Mouse (Mus musculus) spleen, adult 18-20 months (tissue): ENCODE data around the gene Gm3676.
"Not testable (repeated sequence)": the region's sequence is repeated elsewhere in the genome, so short reads cannot be mapped to it uniquely, and the experiment has no call there.

ENCODE experiments used
- DNase-seq, 2 experiments: peaks; one replicate each; pipeline ENCODE4 v3.0.0; 2022; ENCODE audit warnings: mixed read lengths in 2 of 2

Gm3676 gene

GRCm38 (mm10) chr14:41646387-41646786, at the start of gene Gm3676:
Gene Gm3676, minus strand, starts transcription at chr14:41646487.
- DNase-seq: not testable (repeated sequence)

- DNase-seq: not testable (repeated sequence)
Observed at GRCm38 (mm10) chr14:41648176-41648575, 1.9 kb upstream of the Gm3676 start.

- not testable (repeated sequence) for DNase-seq
Observed at GRCm38 (mm10) chr14:41630144-41630543, 16.1 kb downstream of the Gm3676 start.

- DNase-seq: not testable (repeated sequence)
Observed at GRCm38 (mm10) chr14:41624512-41624911, 21.8 kb downstream of the Gm3676 start, which contains the start of gene Gm3072. Gene Gm3072, minus strand, starts transcription at chr14:41624612.

- peak in 1 of 2 experiments; percentile 2 for DNase-seq
Observed at GRCm38 (mm10) chr14:41622535-41622934, 23.8 kb downstream of the Gm3676 start.

GRCm38 (mm10) chr14:41610690-41611089, 35.6 kb downstream of the Gm3676 start:
- not testable (repeated sequence) for DNase-seq

- DNase-seq: not testable (repeated sequence)
Observed at GRCm38 (mm10) chr14:41600935-41601334, 45.4 kb downstream of the Gm3676 start.
